Mouse (Mus musculus): ENCODE measurements around the gene Gm28230. TPM values are rescaled to one million over a fixed set of nuclear protein-coding genes. Genes with fewer than 3 reads are reported as not detected.

The Gm28230 gene
- polyA plus RNA-seq, 1 experiment from 2014 or later = not detected

- peaks cover 97% of the 10 kb centered on the region for H3K27me3 ChIP-seq (replicated peaks; ENCODE audit: control insufficient read depth, insufficient read depth, low read length)
- WGBS = 4% methylated on average over 11 of the region's 11 CpGs
- H3K4me2 ChIP-seq (ENCODE audit: low read length) = no peak overlapping the region
- no peak overlapping the region for H3K27ac ChIP-seq (ENCODE audit: low read depth, low read length)
- no peaks in the 10 kb centered on the region for H3K36me3 ChIP-seq (ENCODE audit: control insufficient read depth, insufficient read depth, low read length)
- no peak overlapping the region for H3K9ac ChIP-seq (ENCODE audit: low read length)
- no peak for DNase-seq (ENCODE audit: low spot score)
- ATAC-seq = no peak
- H3K4me1 ChIP-seq (ENCODE audit: control insufficient read depth, insufficient read depth, low read length) = peaks cover 6% of the 10 kb centered on the region; the same call in 1 of the 2 replicates
- no peak overlapping the region for H3K4me3 ChIP-seq (ENCODE audit: low read depth, low read length)
- no peaks in the 10 kb centered on the region for H3K9me3 ChIP-seq (replicated peaks; ENCODE audit: control insufficient read depth, low read length)
Measured at GRCm38 (mm10) chr2:74747661-74748141, 21.2 kb downstream of the Gm28230 start.

- H3K4me1 ChIP-seq (ENCODE audit: control insufficient read depth, insufficient read depth, low read length) = peaks cover 8% of the 10 kb centered on the region; the same call in 1 of the 2 replicates
Measured at GRCm38 (mm10) chr2:74748436-74748995, 22.0 kb downstream of the Gm28230 start.

GRCm38 (mm10) chr2:74749337-74750121 lies 23.0 kb downstream of the Gm28230 start:
- Histone ChIP-seq H3K4me1 (ENCODE audit: control insufficient read depth, insufficient read depth, low read length) (peaks cover 8% of the 10 kb centered on the region; the same call in 1 of the 2 replicates), H3K27me3 (replicated peaks; ENCODE audit: control insufficient read depth, insufficient read depth, low read length) (peaks cover 99% of the 10 kb centered on the region), H3K4me2 (ENCODE audit: low read length) (peak overlapping the region; percentile 31; the same call in 1 of the 2 replicates), H3K9ac (ENCODE audit: low read length) (no peak overlapping the region), H3K27ac (ENCODE audit: low read depth, low read length) (no peak overlapping the region), H3K36me3 (ENCODE audit: control insufficient read depth, insufficient read depth, low read length) (no peaks in the 10 kb centered on the region), H3K9me3 (replicated peaks; ENCODE audit: control insufficient read depth, low read length) (no peaks in the 10 kb centered on the region), H3K4me3 (ENCODE audit: low read depth, low read length) (peak overlapping the region; percentile 7; the same call in 1 of the 2 replicates)
- ATAC-seq (peak; percentile 52; the same call in 1 of the 2 replicates), DNase-seq (ENCODE audit: low spot score) (no peak)
- WGBS = under 1% methylated on average over 47 of the region's 47 CpGs

More at GRCm38 (mm10) chr2:74748436-74748995, 22.0 kb downstream of the Gm28230 start:
- WGBS = 3% methylated on average over 9 of the region's 9 CpGs
- ATAC-seq (no peak), DNase-seq (ENCODE audit: low spot score) (no peak)
- H3K9me3 ChIP-seq (replicated peaks; ENCODE audit: control insufficient read depth, low read length) = no peaks in the 10 kb centered on the region
- H3K4me3 ChIP-seq (ENCODE audit: low read depth, low read length) = no peak overlapping the region
- H3K9ac ChIP-seq (ENCODE audit: low read length) = no peak overlapping the region
- no peak overlapping the region for H3K27ac ChIP-seq (ENCODE audit: low read depth, low read length)
- no peaks in the 10 kb centered on the region for H3K36me3 ChIP-seq (ENCODE audit: control insufficient read depth, insufficient read depth, low read length)
- H3K27me3 ChIP-seq (replicated peaks; ENCODE audit: control insufficient read depth, insufficient read depth, low read length) = peaks cover 99% of the 10 kb centered on the region
- H3K4me2 ChIP-seq (ENCODE audit: low read length) = no peak overlapping the region

GRCm38 (mm10) chr2:74750731-74751250 lies 24.3 kb downstream of the Gm28230 start:
- DNase-seq (ENCODE audit: low spot score) = no peak
- Histone ChIP-seq H3K9ac (ENCODE audit: low read length) (no peak overlapping the region), H3K36me3 (ENCODE audit: control insufficient read depth, insufficient read depth, low read length) (no peaks in the 10 kb centered on the region), H3K4me3 (ENCODE audit: low read depth, low read length) (no peak overlapping the region), H3K27ac (ENCODE audit: low read depth, low read length) (no peak overlapping the region), H3K27me3 (replicated peaks; ENCODE audit: control insufficient read depth, insufficient read depth, low read length) (peaks cover 98% of the 10 kb centered on the region), H3K4me1 (ENCODE audit: control insufficient read depth, insufficient read depth, low read length) (peaks cover 8% of the 10 kb centered on the region; the same call in 1 of the 2 replicates), H3K4me2 (ENCODE audit: low read length) (no peak overlapping the region), H3K9me3 (replicated peaks; ENCODE audit: control insufficient read depth, low read length) (no peaks in the 10 kb centered on the region)
- WGBS = 13% methylated on average over 5 of the region's 5 CpGs
- no peak for ATAC-seq

GRCm38 (mm10) chr2:74751861-74752260 lies 25.3 kb downstream of the Gm28230 start:
- Histone ChIP-seq H3K36me3 (ENCODE audit: control insufficient read depth, insufficient read depth, low read length) (no peaks in the 10 kb centered on the region), H3K27ac (ENCODE audit: low read depth, low read length) (no peak overlapping the region), H3K27me3 (replicated peaks; ENCODE audit: control insufficient read depth, insufficient read depth, low read length) (peaks cover 96% of the 10 kb centered on the region), H3K9me3 (replicated peaks; ENCODE audit: control insufficient read depth, low read length) (no peaks in the 10 kb centered on the region), H3K9ac (ENCODE audit: low read length) (no peak overlapping the region), H3K4me1 (ENCODE audit: control insufficient read depth, insufficient read depth, low read length) (peaks cover 8% of the 10 kb centered on the region; the same call in 1 of the 2 replicates), H3K4me2 (ENCODE audit: low read length) (no peak overlapping the region), H3K4me3 (ENCODE audit: low read depth, low read length) (no peak overlapping the region)
- ATAC-seq = no peak
- WGBS = 53% methylated on average over 1 of the region's 1 CpGs
- DNase-seq (ENCODE audit: low spot score) = no peak

- H3K4me3 ChIP-seq (ENCODE audit: low read depth, low read length) = 0 out of 2 replicates have a peak overlapping the region, but pooled peaks have one; percentile 1
- WGBS = 1% methylated on average over 45 of the region's 45 CpGs
- no peaks in the 10 kb centered on the region for H3K9me3 ChIP-seq (replicated peaks; ENCODE audit: control insufficient read depth, low read length)
Measured at GRCm38 (mm10) chr2:74752431-74753174, 26.1 kb downstream of the Gm28230 start.

GRCm38 (mm10) chr2:74753175-74753523 lies 26.6 kb downstream of the Gm28230 start:
- no peaks in the 10 kb centered on the region for H3K36me3 ChIP-seq (ENCODE audit: control insufficient read depth, insufficient read depth, low read length)
- no peaks in the 10 kb centered on the region for H3K9me3 ChIP-seq (replicated peaks; ENCODE audit: control insufficient read depth, low read length)
- ATAC-seq (no peak), DNase-seq (ENCODE audit: low spot score) (no peak)
- no peak overlapping the region for H3K27ac ChIP-seq (ENCODE audit: low read depth, low read length)
- peaks cover 8% of the 10 kb centered on the region; the same call in 1 of the 2 replicates for H3K4me1 ChIP-seq (ENCODE audit: control insufficient read depth, insufficient read depth, low read length)
- H3K4me3 ChIP-seq (ENCODE audit: low read depth, low read length) = 0 out of 2 replicates have a peak overlapping the region, but pooled peaks have one; percentile 1
- H3K4me2 ChIP-seq (ENCODE audit: low read length) = no peak overlapping the region
- WGBS = under 1% methylated on average over 24 of the region's 25 CpGs
- H3K27me3 ChIP-seq (replicated peaks; ENCODE audit: control insufficient read depth, insufficient read depth, low read length) = peaks cover 96% of the 10 kb centered on the region
- no peak overlapping the region for H3K9ac ChIP-seq (ENCODE audit: low read length)

More at GRCm38 (mm10) chr2:74752431-74753174, 26.1 kb downstream of the Gm28230 start:
- peak overlapping the region; percentile 33 for H3K4me2 ChIP-seq (ENCODE audit: low read length)
- no peak overlapping the region for H3K9ac ChIP-seq (ENCODE audit: low read length)
- H3K27me3 ChIP-seq (replicated peaks; ENCODE audit: control insufficient read depth, insufficient read depth, low read length) = peaks cover 95% of the 10 kb centered on the region
- ATAC-seq (no peak), DNase-seq (ENCODE audit: low spot score) (no peak)
- no peaks in the 10 kb centered on the region for H3K36me3 ChIP-seq (ENCODE audit: control insufficient read depth, insufficient read depth, low read length)
- no peak overlapping the region for H3K27ac ChIP-seq (ENCODE audit: low read depth, low read length)
- peaks cover 8% of the 10 kb centered on the region; the same call in 1 of the 2 replicates for H3K4me1 ChIP-seq (ENCODE audit: control insufficient read depth, insufficient read depth, low read length)

- no peaks in the 10 kb centered on the region for H3K36me3 ChIP-seq (ENCODE audit: control insufficient read depth, insufficient read depth, low read length)
- H3K4me2 ChIP-seq (ENCODE audit: low read length) = no peak overlapping the region
- peaks cover 95% of the 10 kb centered on the region for H3K27me3 ChIP-seq (replicated peaks; ENCODE audit: control insufficient read depth, insufficient read depth, low read length)
- H3K27ac ChIP-seq (ENCODE audit: low read depth, low read length) = no peak overlapping the region
- H3K4me3 ChIP-seq (ENCODE audit: low read depth, low read length) = no peak overlapping the region
- no peaks in the 10 kb centered on the region for H3K9me3 ChIP-seq (replicated peaks; ENCODE audit: control insufficient read depth, low read length)
- H3K4me1 ChIP-seq (ENCODE audit: control insufficient read depth, insufficient read depth, low read length) = peaks cover 8% of the 10 kb centered on the region; the same call in 1 of the 2 replicates
- DNase-seq (ENCODE audit: low spot score) (no peak), ATAC-seq (no peak)
- H3K9ac ChIP-seq (ENCODE audit: low read length) = no peak overlapping the region
- WGBS = 9% methylated on average over 5 of the region's 5 CpGs
Measured at GRCm38 (mm10) chr2:74753711-74754110, 27.2 kb downstream of the Gm28230 start.

All from forebrain, embryonic 14.5 days (tissue).